Mouse (Mus musculus): ENCODE measurements around the gene Olfml3. TPM values are rescaled to one million over a fixed set of nuclear protein-coding genes. Genes with fewer than 3 reads are reported as not detected.

The Olfml3 gene
- polyA plus RNA-seq, 1 experiment, result 15.3 TPM

GRCm38 (mm10) chr3:103737061-103737754 lies 593 bp downstream of the Olfml3 start:
- peak overlapping the region; percentile 96 for H3K4me2 ChIP-seq (ENCODE audit: low read depth)
- no peak overlapping the region for H3ac ChIP-seq (ENCODE audit: control insufficient read depth, insufficient read length)
- peaks cover 8% of the 10 kb centered on the region for H3K79me2 ChIP-seq (ENCODE audit: control insufficient read depth, insufficient read depth)
- TF ChIP-seq E2F4 (IDR thresholded peaks at IDR 0.05; ENCODE audit: insufficient read depth) (no peak), USF1 (IDR thresholded peaks at IDR 0.05; ENCODE audit: low read depth) (no peak)
- H3K27me3 ChIP-seq (ENCODE audit: control insufficient read depth, insufficient read depth, insufficient read length), result no peaks in the 10 kb centered on the region
- peak overlapping the region; percentile 19 for H3K4me3 ChIP-seq
- peaks cover 7% of the 10 kb centered on the region for H3K36me3 ChIP-seq (ENCODE audit: control insufficient read depth, insufficient read depth)

- Histone ChIP-seq H3K36me3 (ENCODE audit: control insufficient read depth, insufficient read depth) (no peaks in the 10 kb centered on the region), H3ac (ENCODE audit: control insufficient read depth, insufficient read length) (no peak overlapping the region), H3K4me3 (no peak overlapping the region), H3K27me3 (ENCODE audit: control insufficient read depth, insufficient read depth, insufficient read length) (no peaks in the 10 kb centered on the region), H3K79me2 (ENCODE audit: control insufficient read depth, insufficient read depth) (peaks cover 8% of the 10 kb centered on the region), H3K4me2 (ENCODE audit: low read depth) (peak overlapping the region; percentile 96)
- TF ChIP-seq POLR2A (IDR thresholded peaks at IDR 0.05; ENCODE audit: insufficient read length, low read depth) (no peak), MYOG (IDR thresholded peaks at IDR 0.05; ENCODE audit: control insufficient read depth in 1 of 3, insufficient read depth in 1 of 3, insufficient read length in 2 of 3, low read depth in 2 of 3) (no peak), SRF (IDR thresholded peaks at IDR 0.05; ENCODE audit: control insufficient read depth, insufficient read length, low read depth) (no peak), REST (IDR thresholded peaks at IDR 0.05; ENCODE audit: insufficient read depth, insufficient read length) (no peak), MAX (IDR thresholded peaks at IDR 0.05; ENCODE audit: low read depth) (no peak), USF1 (IDR thresholded peaks at IDR 0.05; ENCODE audit: low read depth) (no peak), TCF12 (IDR thresholded peaks at IDR 0.05; ENCODE audit: insufficient read depth, poor library complexity, severe bottlenecking) (no peak), E2F4 (IDR thresholded peaks at IDR 0.05; ENCODE audit: insufficient read depth) (no peak), CEBPB (IDR thresholded peaks at IDR 0.05; ENCODE audit: insufficient read depth, poor library complexity, severe bottlenecking) (no peak), MYOD1 (IDR thresholded peaks at IDR 0.05; ENCODE audit: control insufficient read depth in 1 of 3, insufficient read length in 2 of 3, low read depth in 2 of 3) (no peak), TCF3 (IDR thresholded peaks at IDR 0.05; ENCODE audit: insufficient read length, low read depth) (no peak), POLR2AphosphoS2 (IDR thresholded peaks at IDR 0.05; ENCODE audit: insufficient read length, low read depth) (no peak)
Observed at GRCm38 (mm10) chr3:103735776-103736600, 1.8 kb downstream of the Olfml3 start.

- no peak overlapping the region for H3K4me3 ChIP-seq
- no peaks in the 10 kb centered on the region for H3K36me3 ChIP-seq (ENCODE audit: control insufficient read depth, insufficient read depth)
- peak overlapping the region; percentile 96 for H3K4me2 ChIP-seq (ENCODE audit: low read depth)
- H3ac ChIP-seq (ENCODE audit: control insufficient read depth, insufficient read length), result no peak overlapping the region
- TF ChIP-seq MYOD1 (IDR thresholded peaks at IDR 0.05; ENCODE audit: control insufficient read depth in 1 of 3, insufficient read length in 2 of 3, low read depth in 2 of 3) (peak in 2 of 3 experiments; percentile 35 to 56), TCF12 (IDR thresholded peaks at IDR 0.05; ENCODE audit: insufficient read depth, poor library complexity, severe bottlenecking) (peak; percentile 61), TCF3 (IDR thresholded peaks at IDR 0.05; ENCODE audit: insufficient read length, low read depth) (no peak), POLR2A (IDR thresholded peaks at IDR 0.05; ENCODE audit: insufficient read length, low read depth) (peak; percentile 17), CEBPB (IDR thresholded peaks at IDR 0.05; ENCODE audit: insufficient read depth, poor library complexity, severe bottlenecking) (peak; percentile 99), MYOG (IDR thresholded peaks at IDR 0.05; ENCODE audit: control insufficient read depth in 1 of 3, insufficient read depth in 1 of 3, insufficient read length in 2 of 3, low read depth in 2 of 3) (peak in 1 of 3 experiments; percentile 23), POLR2AphosphoS2 (IDR thresholded peaks at IDR 0.05; ENCODE audit: insufficient read length, low read depth) (no peak)
- H3K27me3 ChIP-seq (ENCODE audit: control insufficient read depth, insufficient read depth, insufficient read length), result no peaks in the 10 kb centered on the region
- H3K79me2 ChIP-seq (ENCODE audit: control insufficient read depth, insufficient read depth), result peaks cover 8% of the 10 kb centered on the region
Observed at GRCm38 (mm10) chr3:103734696-103735519, 2.9 kb downstream of the Olfml3 start.

GRCm38 (mm10) chr3:103733799-103734695 lies 3.8 kb downstream of the Olfml3 start:
- H3ac ChIP-seq (ENCODE audit: control insufficient read depth, insufficient read length), result no peak overlapping the region
- peaks cover 8% of the 10 kb centered on the region for H3K79me2 ChIP-seq (ENCODE audit: control insufficient read depth, insufficient read depth)
- H3K4me3 ChIP-seq, result no peak overlapping the region
- TF ChIP-seq REST (IDR thresholded peaks at IDR 0.05; ENCODE audit: insufficient read depth, insufficient read length) (no peak), MYOD1 (IDR thresholded peaks at IDR 0.05; ENCODE audit: control insufficient read depth in 1 of 3, insufficient read length in 2 of 3, low read depth in 2 of 3) (no peak), TCF3 (IDR thresholded peaks at IDR 0.05; ENCODE audit: insufficient read length, low read depth) (no peak), SRF (IDR thresholded peaks at IDR 0.05; ENCODE audit: control insufficient read depth, insufficient read length, low read depth) (no peak), POLR2AphosphoS2 (IDR thresholded peaks at IDR 0.05; ENCODE audit: insufficient read length, low read depth) (no peak), MAX (IDR thresholded peaks at IDR 0.05; ENCODE audit: low read depth) (no peak), MYOG (IDR thresholded peaks at IDR 0.05; ENCODE audit: control insufficient read depth in 1 of 3, insufficient read depth in 1 of 3, insufficient read length in 2 of 3, low read depth in 2 of 3) (no peak), E2F4 (IDR thresholded peaks at IDR 0.05; ENCODE audit: insufficient read depth) (no peak), USF1 (IDR thresholded peaks at IDR 0.05; ENCODE audit: low read depth) (no peak), CEBPB (IDR thresholded peaks at IDR 0.05; ENCODE audit: insufficient read depth, poor library complexity, severe bottlenecking) (no peak), TCF12 (IDR thresholded peaks at IDR 0.05; ENCODE audit: insufficient read depth, poor library complexity, severe bottlenecking) (no peak), POLR2A (IDR thresholded peaks at IDR 0.05; ENCODE audit: insufficient read length, low read depth) (no peak)
- H3K36me3 ChIP-seq (ENCODE audit: control insufficient read depth, insufficient read depth), result no peaks in the 10 kb centered on the region
- no peaks in the 10 kb centered on the region for H3K27me3 ChIP-seq (ENCODE audit: control insufficient read depth, insufficient read depth, insufficient read length)
- H3K4me2 ChIP-seq (ENCODE audit: low read depth), result peak overlapping the region; percentile 96
